Mouse (Mus musculus) stomach, embryonic 14.5 days (tissue): Measurements from ENCODE around the gene Exosc1. TPM values are rescaled to one million over a fixed set of nuclear protein-coding genes. Genes with fewer than 3 reads are reported as not detected.
A peak's percentile ranks its signal among the peaks of the same experiment; 100 is the strongest.

Experiments used
- ATAC-seq: fragments of 200-750 bp; cut with Nextera tagmentation; 2 replicates; pipeline ENCODE4 v1.8.0; 2017; ENCODE audit warnings: low read depth, moderate TSS enrichment; ENCODE audit not compliant: insufficient number of reproducible peaks, insufficient read depth, low FRiP score
- H3K27ac ChIP-seq: fragments of 300-500 bp; sonication (generic); 2 replicates; pipeline ENCODE4 v1.5.1; 2014; ENCODE audit warnings: mild to moderate bottlenecking, low read length, moderate library complexity, mixed read lengths
- H3K27me3 ChIP-seq: fragments of 300-500 bp; sonication (generic); 2 replicates; pipeline ENCODE4 v1.6.1; 2014; ENCODE audit warnings: low read length, control low read depth, mixed read lengths; ENCODE audit not compliant: control insufficient read depth, insufficient read depth
- H3K36me3 ChIP-seq: fragments of 300-500 bp; sonication (generic); 2 replicates; pipeline ENCODE4 v1.6.1; 2014; ENCODE audit warnings: mild to moderate bottlenecking, control low read depth, low read length, moderate library complexity, mixed read lengths; ENCODE audit not compliant: control insufficient read depth, insufficient read depth
- H3K4me1 ChIP-seq: fragments of 300-500 bp; sonication (generic); 2 replicates; pipeline ENCODE4 v1.6.1; 2014; ENCODE audit warnings: low read length, control low read depth, mixed read lengths; ENCODE audit not compliant: control insufficient read depth, insufficient read depth
- H3K4me2 ChIP-seq: fragments of 300-500 bp; sonication (generic); replicated peaks from 2 replicates; pipeline ENCODE4 v1.6.1; 2014; ENCODE audit warnings: low read depth, low read length, control low read depth
- H3K4me3 ChIP-seq: fragments of 300-500 bp; sonication (generic); 2 replicates; pipeline ENCODE4 v1.5.1; 2014; ENCODE audit warnings: low read depth, low read length, control low read depth
- H3K9ac ChIP-seq: fragments of 300-500 bp; sonication (generic); replicated peaks from 2 replicates; pipeline ENCODE4 v1.6.1; 2014; ENCODE audit warnings: low read depth, mild to moderate bottlenecking, control low read depth, low read length, moderate library complexity, mixed read lengths
- H3K9me3 ChIP-seq: fragments of 300-500 bp; sonication (generic); 2 replicates; pipeline ENCODE4 v1.6.1; 2016; ENCODE audit warnings: low read depth, low read length, control low read depth; ENCODE audit not compliant: control insufficient read depth
- WGBS: fragments of 180-500 bp; shearing (Covaris S2); extraction: QIAGEN DNeasy Blood & Tissue Kit; methylation state at CpG from one replicate; pipeline ENCODE4 v1.1.7; 2014; 5-methylcytosine and 5-hydroxymethylcytosine counted together
- polyA plus RNA-seq: library from polyadenylated mRNA; unstranded; fragments of >200 nt; fragmentation: Nextera tagmentation; extraction: Ambion mirVana; gene quantifications from 2 replicates; pipeline ENCODE4 v1.2.1, GENCODE M21; 2014

Gene Exosc1
- polyA plus RNA-seq, 1 experiment from 2014 or later = 79.9 TPM

DNA sequence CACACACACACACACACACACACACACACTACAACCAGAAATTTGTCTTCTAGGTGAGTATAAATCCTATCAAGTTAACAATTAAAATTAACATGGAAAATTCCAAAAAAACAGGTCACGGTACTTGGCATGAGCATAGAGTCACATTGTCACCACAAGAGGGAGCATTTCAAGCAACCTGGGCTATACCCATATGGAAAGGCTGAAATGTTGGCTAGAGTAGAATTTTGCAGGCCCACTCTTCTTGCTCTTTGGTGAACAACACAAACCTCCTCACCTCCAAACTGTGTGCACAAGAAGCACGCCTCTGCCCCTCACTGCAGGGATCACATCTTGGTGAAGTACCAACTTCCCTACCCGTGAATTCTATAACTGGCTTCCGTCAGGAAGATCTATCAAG is 34.4 kb downstream of the Exosc1 start:
- H3K27me3 ChIP-seq = no peaks in the 10 kb centered on the region
- H3K27ac ChIP-seq = no peak overlapping the region
- peaks cover 8% of the 10 kb centered on the region for H3K4me1 ChIP-seq
- no peak overlapping the region for H3K4me3 ChIP-seq
- no peaks in the 10 kb centered on the region for H3K9me3 ChIP-seq
- H3K36me3 ChIP-seq = no peaks in the 10 kb centered on the region
- 46% methylated on average over 4 of the region's 4 CpGs for WGBS
- no peak overlapping the region for H3K4me2 ChIP-seq
- no peak for ATAC-seq
- H3K9ac ChIP-seq = no peak overlapping the region

DNA sequence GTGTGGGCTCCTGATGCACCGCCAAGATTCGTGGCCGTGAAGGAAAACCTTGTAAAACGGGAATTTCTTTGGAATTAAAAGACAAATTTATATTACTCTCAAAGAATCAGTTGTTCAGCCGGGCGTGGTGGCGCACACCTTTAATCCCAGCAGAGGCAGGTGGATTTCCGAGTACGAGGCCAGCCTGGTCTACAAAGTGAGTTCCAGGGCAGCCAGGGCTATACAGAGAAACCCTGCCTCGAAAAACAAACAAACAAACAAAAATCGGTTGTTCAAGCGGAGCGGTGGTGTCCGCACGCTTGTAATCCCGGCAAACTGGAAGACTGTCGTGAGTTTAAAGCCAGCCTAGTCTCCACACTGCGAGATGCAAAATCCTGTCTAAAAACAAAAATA is 36.9 kb downstream of the Exosc1 start:
- peaks cover 5% of the 10 kb centered on the region; the same call in 1 of the 2 replicates for H3K36me3 ChIP-seq
- peak overlapping the region; percentile 71 for H3K4me3 ChIP-seq
- H3K9ac ChIP-seq = no peak overlapping the region
- H3K27me3 ChIP-seq = no peaks in the 10 kb centered on the region
- 14% methylated on average over 18 of the region's 18 CpGs for WGBS
- H3K4me1 ChIP-seq = peaks cover 6% of the 10 kb centered on the region; the same call in 1 of the 2 replicates
- no peak overlapping the region for H3K27ac ChIP-seq
- ATAC-seq = peak; percentile 51; the same call in 1 of the 2 replicates
- H3K4me2 ChIP-seq = peak overlapping the region; percentile 82
- no peaks in the 10 kb centered on the region for H3K9me3 ChIP-seq

DNA sequence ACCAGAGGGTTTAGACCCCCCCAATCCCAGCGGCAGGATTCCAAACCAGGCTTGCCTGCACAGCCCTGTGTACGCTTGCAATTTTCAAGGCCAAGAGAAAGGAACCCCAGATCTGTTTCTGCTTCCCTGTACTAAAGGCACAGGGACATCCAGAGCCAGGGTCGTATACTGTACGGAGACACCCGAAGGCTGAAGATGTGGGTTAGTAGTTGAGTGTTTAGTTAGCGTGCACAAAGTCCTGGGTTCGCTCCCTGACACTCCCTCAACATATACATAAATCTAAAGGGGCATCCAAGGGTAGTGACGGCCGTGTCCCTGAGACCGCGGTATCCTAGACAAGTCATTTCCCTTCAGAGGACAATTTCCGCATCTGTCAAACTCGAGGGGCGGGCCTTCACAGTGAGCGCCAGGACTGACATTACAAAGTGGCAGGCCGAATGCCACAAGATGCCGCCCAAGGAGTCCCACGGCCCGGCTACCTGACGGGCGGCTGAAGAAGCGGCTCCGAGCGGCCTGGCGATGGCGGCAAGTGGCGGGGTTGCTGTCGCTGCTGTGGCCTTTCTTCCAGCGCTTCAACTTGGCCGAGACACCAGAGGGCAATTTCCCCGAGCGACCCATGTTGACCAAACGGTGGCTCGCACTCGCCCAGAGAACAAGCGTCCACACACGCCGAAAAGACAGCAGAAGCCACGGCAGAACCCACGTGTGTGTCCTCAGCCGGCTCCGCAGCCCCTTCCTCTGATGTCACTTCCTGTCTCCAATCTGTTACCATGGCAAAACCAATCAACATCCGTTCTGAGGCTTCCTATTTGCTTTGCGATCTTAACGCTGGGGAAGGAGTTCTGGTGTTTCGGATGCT is 37.5 kb downstream of the Exosc1 start, which contains the start of gene Rrp12:
Gene Rrp12, minus strand, starts transcription at position 714 of the 859 bp plus-strand sequence.
- Histone ChIP-seq H3K27me3 (no peaks in the 10 kb centered on the region), H3K4me3 (peak within 1 kb of the TSS; percentile 71), H3K9ac (peak within 1 kb of the TSS; percentile 22), H3K4me2 (peak within 1 kb of the TSS; percentile 82), H3K36me3 (peaks cover 5% of the 10 kb centered on the region; the same call in 1 of the 2 replicates), H3K27ac (no peak within 1 kb of the TSS), H3K9me3 (no peaks in the 10 kb centered on the region), H3K4me1 (peaks cover 6% of the 10 kb centered on the region; the same call in 1 of the 2 replicates)
- WGBS = under 1% methylated on average over 46 of the region's 46 CpGs
- ATAC-seq = peak; percentile 94

- Histone ChIP-seq H3K4me2 (peak overlapping the region; percentile 82), H3K36me3 (peaks cover 5% of the 10 kb centered on the region; the same call in 1 of the 2 replicates), H3K27me3 (no peaks in the 10 kb centered on the region), H3K4me3 (peak overlapping the region; percentile 71), H3K27ac (no peak overlapping the region), H3K9me3 (no peaks in the 10 kb centered on the region), H3K4me1 (peaks cover 6% of the 10 kb centered on the region; the same call in 1 of the 2 replicates), H3K9ac (peak overlapping the region; percentile 22; the same call in 1 of the 2 replicates)
- 40% methylated on average over 7 of the region's 7 CpGs for WGBS
- ATAC-seq = no peak
Measured at GRCm38 (mm10) chr19:41894959-41895358, 38.3 kb downstream of the Exosc1 start.

DNA sequence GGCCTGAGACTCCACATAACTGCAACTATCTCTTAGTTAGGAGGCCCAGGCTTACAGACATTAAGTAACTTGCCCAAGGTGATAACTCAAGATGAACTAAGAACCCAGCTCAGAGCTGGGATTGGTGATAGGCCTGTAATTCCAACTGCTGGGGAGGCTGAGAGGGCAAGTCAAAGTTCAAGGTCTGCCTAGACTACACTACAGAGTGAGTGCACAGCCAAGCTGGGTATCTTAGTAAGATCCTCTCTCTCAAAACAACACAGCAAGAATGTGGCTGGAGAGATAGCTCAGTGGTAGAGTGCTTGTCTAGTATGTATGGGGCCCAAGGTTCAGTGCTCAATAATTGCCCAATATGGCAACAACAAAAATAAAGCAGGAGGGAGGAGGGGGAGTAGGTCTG is 45.0 kb downstream of the Exosc1 start:
- Histone ChIP-seq H3K4me3 (no peak overlapping the region), H3K4me1 (no peaks in the 10 kb centered on the region), H3K9ac (no peak overlapping the region), H3K36me3 (peaks cover 30% of the 10 kb centered on the region), H3K27ac (no peak overlapping the region), H3K9me3 (no peaks in the 10 kb centered on the region), H3K4me2 (no peak overlapping the region), H3K27me3 (no peaks in the 10 kb centered on the region)
- ATAC-seq = no peak

DNA sequence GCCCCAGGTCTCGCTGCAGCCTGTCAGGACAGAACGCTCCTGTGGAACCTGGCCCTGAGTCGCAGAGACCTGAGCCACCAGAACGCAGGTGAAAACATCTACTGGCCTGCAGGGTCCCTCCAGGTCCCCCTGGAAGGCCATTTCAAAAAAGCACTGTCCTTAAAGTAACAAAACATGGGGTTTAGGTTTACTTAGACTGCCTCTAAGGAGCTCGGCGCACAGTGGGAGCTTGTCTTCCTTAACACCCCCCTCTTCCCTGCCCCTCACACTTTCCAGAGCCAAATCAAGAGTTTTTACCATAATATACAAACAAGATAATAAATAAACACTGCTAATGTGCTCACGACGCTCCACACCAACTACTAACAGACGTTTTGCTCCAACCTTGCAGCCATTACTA is 49.3 kb downstream of the Exosc1 start:
- no peaks in the 10 kb centered on the region for H3K4me1 ChIP-seq
- H3K4me2 ChIP-seq = no peak overlapping the region
- WGBS = 90% methylated on average over 9 of the region's 9 CpGs
- H3K36me3 ChIP-seq = peaks cover 33% of the 10 kb centered on the region
- no peaks in the 10 kb centered on the region for H3K9me3 ChIP-seq
- no peak overlapping the region for H3K4me3 ChIP-seq
- H3K27me3 ChIP-seq = no peaks in the 10 kb centered on the region
- H3K27ac ChIP-seq = no peak overlapping the region
- no peak for ATAC-seq
- no peak overlapping the region for H3K9ac ChIP-seq

DNA sequence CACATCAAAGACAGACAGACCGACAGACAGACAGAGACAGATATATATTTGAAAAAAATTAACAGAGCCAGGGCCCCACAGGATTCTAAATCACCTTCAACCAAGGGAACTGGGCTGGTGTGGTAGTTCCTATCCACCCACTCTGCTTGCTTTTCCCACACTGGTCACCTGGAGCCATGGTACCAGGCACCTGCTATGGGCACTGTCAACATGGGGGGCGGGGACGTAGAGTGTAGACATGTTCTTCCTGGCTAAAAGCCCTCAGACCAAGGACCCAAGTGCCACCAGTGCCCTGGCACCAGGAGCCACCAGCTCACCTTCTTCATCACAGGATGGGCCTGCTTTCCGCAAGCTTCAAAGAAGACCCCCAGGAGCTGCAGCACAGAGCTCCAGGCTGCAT is 51.4 kb downstream of the Exosc1 start:
- Histone ChIP-seq H3K27me3 (no peaks in the 10 kb centered on the region), H3K9me3 (no peaks in the 10 kb centered on the region), H3K4me2 (no peak overlapping the region), H3K4me3 (no peak overlapping the region), H3K9ac (no peak overlapping the region), H3K4me1 (no peaks in the 10 kb centered on the region), H3K27ac (no peak overlapping the region), H3K36me3 (peaks cover 38% of the 10 kb centered on the region)
- WGBS = 97% methylated on average over 4 of the region's 4 CpGs
- ATAC-seq = no peak

- Histone ChIP-seq H3K4me3 (no peak overlapping the region), H3K27me3 (no peaks in the 10 kb centered on the region), H3K27ac (no peak overlapping the region), H3K36me3 (peaks cover 53% of the 10 kb centered on the region), H3K9me3 (no peaks in the 10 kb centered on the region), H3K4me1 (no peaks in the 10 kb centered on the region), H3K4me2 (no peak overlapping the region), H3K9ac (no peak overlapping the region)
- no peak for ATAC-seq
- WGBS = 89% methylated on average over 14 of the region's 14 CpGs
Measured at GRCm38 (mm10) chr19:41874356-41874755, 58.9 kb downstream of the Exosc1 start.
